ENCODE assay signal across 33 mouse cellular contexts in the genomic region with DNA sequence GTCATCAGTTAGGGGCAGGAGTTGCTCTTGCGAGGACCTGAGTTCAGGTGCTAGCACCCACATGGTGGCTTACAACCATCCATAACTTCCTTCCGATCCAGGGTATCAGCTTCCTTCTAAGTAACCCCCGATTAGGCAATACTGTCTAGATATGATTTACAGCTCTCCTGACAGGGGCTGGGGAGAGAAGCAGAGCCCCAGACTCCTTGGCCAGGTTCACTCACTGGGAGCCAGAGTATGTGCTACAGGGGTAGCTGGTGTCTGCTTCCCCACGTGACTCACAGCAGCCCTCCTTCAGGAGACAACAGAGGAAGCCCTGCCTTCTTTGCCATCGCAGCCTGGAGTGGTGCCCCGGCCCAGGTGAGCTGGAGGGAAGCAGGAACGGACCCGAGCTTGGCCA. TPM values are rescaled to one million over a fixed set of nuclear protein-coding genes. Genes with fewer than 3 reads are reported as not detected.
"Had no signal": no experiment of that assay in that cellular context is flagged by ENCODE, and none has a peak within 500 bp of the region (broad histone marks: within the 10 kb centered on the region; RNA-seq: fewer than 3 reads in every experiment).

No protein-coding gene starts in this region.

- H3K9ac ChIP-seq: limb, embryonic 12.5 days; limb, embryonic 13.5 days; limb, embryonic 15.5 days; liver, embryonic 12.5 days; liver, embryonic 13.5 days; liver, embryonic 14.5 days; liver, embryonic 15.5 days; liver, postnatal 0 days; lung, embryonic 14.5 days; lung, embryonic 15.5 days; midbrain, embryonic 12.5 days; midbrain, embryonic 13.5 days; midbrain, embryonic 15.5 days; neural tube, embryonic 12.5 days had no signal

- H3K4me2 ChIP-seq: limb, embryonic 12.5 days; limb, embryonic 13.5 days; limb, embryonic 15.5 days; liver, embryonic 11.5 days; liver, embryonic 12.5 days; liver, embryonic 13.5 days; liver, embryonic 15.5 days; lung, embryonic 14.5 days; lung, embryonic 15.5 days; midbrain, embryonic 11.5 days; midbrain, embryonic 12.5 days; midbrain, embryonic 13.5 days; midbrain, embryonic 15.5 days; neural tube, embryonic 12.5 days had no signal

- H3K9me3 ChIP-seq: limb, embryonic 10.5 days; limb, embryonic 12.5 days; limb, embryonic 13.5 days; limb, embryonic 15.5 days; liver, embryonic 12.5 days; liver, embryonic 13.5 days; liver, embryonic 15.5 days; lung, embryonic 15.5 days; megakaryocyte, embryonic 14.5 days; midbrain, embryonic 10.5 days; midbrain, embryonic 12.5 days; midbrain, embryonic 13.5 days; midbrain, embryonic 15.5 days; neural tube, embryonic 12.5 days had no signal

- H3K4me3 ChIP-seq: limb, embryonic 10.5 days; limb, embryonic 12.5 days; limb, embryonic 13.5 days; limb, embryonic 15.5 days; liver, embryonic 12.5 days; liver, embryonic 13.5 days; liver, embryonic 15.5 days; lung, embryonic 15.5 days; megakaryocyte, embryonic 14.5 days; midbrain, embryonic 10.5 days; midbrain, embryonic 12.5 days; midbrain, embryonic 13.5 days; midbrain, embryonic 15.5 days; myocyte; neural tube, embryonic 12.5 days had no signal

- H3K27ac ChIP-seq: limb, embryonic 10.5 days; limb, embryonic 12.5 days; limb, embryonic 13.5 days; limb, embryonic 15.5 days; liver, embryonic 12.5 days; liver, embryonic 13.5 days; liver, embryonic 14.5 days; liver, embryonic 15.5 days; lung, embryonic 15.5 days; macrophage; midbrain, embryonic 10.5 days; midbrain, embryonic 12.5 days; midbrain, embryonic 13.5 days; midbrain, embryonic 15.5 days; neural tube, embryonic 12.5 days had no signal

- H3K36me3 ChIP-seq: limb, embryonic 10.5 days; limb, embryonic 12.5 days; limb, embryonic 13.5 days; limb, embryonic 15.5 days; liver, embryonic 12.5 days; liver, embryonic 13.5 days; liver, embryonic 15.5 days; lung, embryonic 15.5 days; midbrain, embryonic 10.5 days; midbrain, embryonic 12.5 days; midbrain, embryonic 13.5 days; midbrain, embryonic 15.5 days; neural tube, embryonic 12.5 days had no signal

- DNase-seq: left cerebral cortex, postnatal 4 days; liver; liver, embryonic 13.5 days; liver, postnatal 0 days; lung, adult 18-20 months; lung, adult 2 months; lung, embryonic 14.5 days; lung, postnatal 10 days; lung, postnatal 14 days; lung, postnatal 36 days; lung, postnatal 4 days; midbrain, embryonic 14.5 days had no signal

- ATAC-seq: liver, embryonic 12.5 days; liver, postnatal 0 days; lung, postnatal 0 days; midbrain, embryonic 13.5 days; midbrain, embryonic 15.5 days; midbrain, embryonic 16.5 days had no signal

- H3K27me3 ChIP-seq: limb, embryonic 12.5 days; limb, embryonic 13.5 days; limb, embryonic 15.5 days; liver, embryonic 13.5 days; liver, embryonic 15.5 days; lung, embryonic 15.5 days; midbrain, embryonic 12.5 days; midbrain, embryonic 13.5 days; midbrain, embryonic 15.5 days; neural tube, embryonic 12.5 days had no signal

RNA-seq across cellular contexts. Expression of a gene that starts 37.6 kb away (rescaled TPM):
- total RNA-seq: monocyte, adult 5-6 weeks had no signal
